Mouse (Mus musculus) spleen, postnatal 10 days (tissue): ENCODE measurements around the gene Arhgdia.
A peak's percentile ranks its signal among the peaks of the same experiment; 100 is the strongest.
"Not testable (repeated sequence)": the region's sequence is repeated elsewhere in the genome, so short reads cannot be mapped to it uniquely, and the experiment has no call there.

ENCODE experiments used
- DNase-seq, 2 experiments: peaks; one replicate each; pipeline ENCODE4 v3.0.0; 2021 to 2022; ENCODE audit warnings: low spot score in 2 of 2

The Arhgdia gene

GRCm38 (mm10) chr11:120613481-120613972, 32.1 kb upstream of the Arhgdia start:
- no peak for DNase-seq

- DNase-seq: peak; percentile 68 to 87
Measured at GRCm38 (mm10) chr11:120612763-120613162, 31.3 kb upstream of the Arhgdia start.

- no peak for DNase-seq
Measured at GRCm38 (mm10) chr11:120610477-120611046, 29.1 kb upstream of the Arhgdia start.

GRCm38 (mm10) chr11:120609250-120609649, 27.8 kb upstream of the Arhgdia start:
- DNase-seq: no peak

GRCm38 (mm10) chr11:120608241-120609034, 27.0 kb upstream of the Arhgdia start, which contains the start of gene Npb:
Gene Npb (plus strand): TSS chr11:120608477.
- no peak for DNase-seq

GRCm38 (mm10) chr11:120606764-120607163, 25.3 kb upstream of the Arhgdia start:
- DNase-seq: no peak

GRCm38 (mm10) chr11:120605667-120606066, 24.2 kb upstream of the Arhgdia start:
- no peak for DNase-seq

- DNase-seq: no peak
Measured at GRCm38 (mm10) chr11:120603545-120603944, 22.1 kb upstream of the Arhgdia start.

GRCm38 (mm10) chr11:120600716-120601115, 19.3 kb upstream of the Arhgdia start:
- no peak for DNase-seq

- DNase-seq: no peak
Measured at GRCm38 (mm10) chr11:120598990-120599549, 17.6 kb upstream of the Arhgdia start.

- DNase-seq: peak; percentile 89 to 96
Measured at GRCm38 (mm10) chr11:120598283-120598989, 17.0 kb upstream of the Arhgdia start, which contains the start of the genes Alyref and Anapc11. Gene Alyref (minus strand): TSS chr11:120598365. Gene Anapc11 (plus strand): TSS chr11:120598421.

- peak; percentile 42 to 54 for DNase-seq
Measured at GRCm38 (mm10) chr11:120597240-120598235, 16.1 kb upstream of the Arhgdia start.

- no peak for DNase-seq
Measured at GRCm38 (mm10) chr11:120588531-120588930, 7.1 kb upstream of the Arhgdia start.

GRCm38 (mm10) chr11:120583937-120584336, 2.5 kb upstream of the Arhgdia start:
- DNase-seq: no peak

GRCm38 (mm10) chr11:120582982-120583293, 1.5 kb upstream of the Arhgdia start:
- not testable (repeated sequence) for DNase-seq

- peak; percentile 44 to 72 for DNase-seq
Measured at GRCm38 (mm10) chr11:120582268-120582981, 1.0 kb upstream of the Arhgdia start.

- peak; percentile 69 for DNase-seq
Measured at GRCm38 (mm10) chr11:120580871-120581331, 523 bp downstream of the Arhgdia start.

- DNase-seq: peak; percentile 47 to 66
Measured at GRCm38 (mm10) chr11:120580190-120580589, 1.2 kb downstream of the Arhgdia start.

GRCm38 (mm10) chr11:120579316-120580107, 1.9 kb downstream of the Arhgdia start:
- peak; percentile 83 to 87 for DNase-seq
